Comparison of ENCODE assay signal across 36 mouse cellular contexts in the genomic region with DNA sequence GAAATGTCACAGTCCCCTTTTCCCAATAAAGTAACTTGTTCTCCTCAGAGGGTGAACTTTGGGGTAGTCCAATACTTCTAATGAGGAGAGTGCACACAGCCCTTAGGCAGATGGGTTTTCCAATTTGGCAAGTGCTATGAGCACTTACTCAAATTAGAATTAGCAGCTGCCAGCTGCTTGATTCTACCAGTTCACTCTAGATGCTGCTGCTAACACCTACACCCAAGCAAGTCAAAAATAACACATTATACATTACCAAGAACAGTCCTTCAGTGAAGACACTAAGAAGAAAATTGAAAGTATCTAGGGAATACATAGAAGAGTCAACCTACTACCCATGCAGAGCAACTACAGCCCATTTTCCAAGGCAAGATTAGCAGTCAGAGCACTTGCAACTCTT. TPM values are rescaled to one million over a fixed set of nuclear protein-coding genes. Genes with fewer than 3 reads are reported as not detected.
DNase-seq lines count a peak whose midpoint lies in the region; ATAC-seq lines count a peak whose summit lies in the region.
"Had no signal": no experiment of that assay in that cellular context is flagged by ENCODE, and none has a peak within 500 bp of the region (broad histone marks: within the 10 kb centered on the region; RNA-seq: fewer than 3 reads in every experiment).

No protein-coding gene starts in this region.

- H3K27me3 ChIP-seq in hindbrain, embryonic 12.5 days, result no peaks in the 10 kb centered on the region
- H3K27me3 ChIP-seq: embryonic facial prominence, embryonic 12.5 days; hindbrain, embryonic 13.5 days; liver, embryonic 15.5 days; megakaryocyte, embryonic 14.5 days; midbrain, embryonic 12.5 days; neural tube, embryonic 12.5 days had no signal

- no peak overlapping the region for H3K27ac ChIP-seq in hindbrain, embryonic 12.5 days
- H3K27ac ChIP-seq: embryonic facial prominence, embryonic 12.5 days; hindbrain, embryonic 13.5 days; kidney, postnatal 0 days; liver, embryonic 15.5 days; midbrain, embryonic 12.5 days; neural tube, embryonic 12.5 days; stomach, postnatal 0 days had no signal

- H3K4me3 ChIP-seq in hindbrain, embryonic 12.5 days, result no peak overlapping the region
- H3K4me3 ChIP-seq: embryonic facial prominence, embryonic 12.5 days; hindbrain, embryonic 13.5 days; liver, embryonic 15.5 days; megakaryocyte, embryonic 14.5 days; midbrain, embryonic 12.5 days; myocyte; neural tube, embryonic 12.5 days had no signal

- ATAC-seq in hindbrain, embryonic 12.5 days (ENCODE audit: low FRiP score), result no peak
- ATAC-seq: CD4-positive, CD25-positive, alpha-beta regulatory T cell, adult 4 months; forebrain, embryonic 14.5 days; intestine, embryonic 16.5 days had no signal

- peak; percentile 47 for DNase-seq in layer of hippocampus, adult 9-11 months
- DNase-seq in layer of hippocampus, postnatal 36 days, result no peak
- peak; percentile 26 to 47 for DNase-seq in right cerebral cortex, adult 2 months (ENCODE audit: low spot score in 2 of 2)
- DNase-seq in right cerebral cortex, postnatal 14 days, result no peak
- peak; percentile 14 for DNase-seq in right cerebral cortex, postnatal 25 days
- DNase-seq in thymus, postnatal 25 days, result no peak
- DNase-seq: adrenal gland, postnatal 14 days; cerebellum, adult 11-12 months; cerebellum, adult 9-11 months; embryo, embryonic 11 days; gastrocnemius, postnatal 25 days; heart, adult 11 months; heart, postnatal 36 days; kidney, adult 8-10 months; kidney, postnatal 4 days; liver; lung, embryonic 14.5 days; thymus, adult 2 months; thymus, postnatal 4 days had no signal

- no peak overlapping the region for H3K9ac ChIP-seq in hindbrain, embryonic 12.5 days
- H3K9ac ChIP-seq: embryonic facial prominence, embryonic 12.5 days; hindbrain, embryonic 13.5 days; liver, embryonic 15.5 days; lung, embryonic 14.5 days; midbrain, embryonic 12.5 days; neural tube, embryonic 12.5 days had no signal

- H3K4me1 ChIP-seq in hindbrain, embryonic 12.5 days, result no peaks in the 10 kb centered on the region
- H3K4me1 ChIP-seq: embryonic facial prominence, embryonic 12.5 days; hindbrain, embryonic 13.5 days; liver, embryonic 15.5 days; megakaryocyte, embryonic 14.5 days; midbrain, embryonic 12.5 days; neural tube, embryonic 12.5 days had no signal

- H3K9me3 ChIP-seq in hindbrain, embryonic 12.5 days (replicated peaks), result no peaks in the 10 kb centered on the region
- H3K9me3 ChIP-seq: embryonic facial prominence, embryonic 12.5 days; hindbrain, embryonic 13.5 days; liver, embryonic 15.5 days; megakaryocyte, embryonic 14.5 days; midbrain, embryonic 12.5 days; neural tube, embryonic 12.5 days had no signal

- no peaks in the 10 kb centered on the region for H3K36me3 ChIP-seq in hindbrain, embryonic 12.5 days
- H3K36me3 ChIP-seq: embryonic facial prominence, embryonic 12.5 days; hindbrain, embryonic 13.5 days; liver, embryonic 15.5 days; midbrain, embryonic 12.5 days; neural tube, embryonic 12.5 days had no signal

- no peak overlapping the region for H3K4me2 ChIP-seq in hindbrain, embryonic 12.5 days (replicated peaks)
- H3K4me2 ChIP-seq: embryonic facial prominence, embryonic 12.5 days; heart, embryonic 11.5 days; hindbrain, embryonic 13.5 days; liver, embryonic 15.5 days; lung, embryonic 14.5 days; midbrain, embryonic 12.5 days; neural tube, embryonic 12.5 days had no signal

RNA-seq across cellular contexts. Expression of a gene that starts 30.2 kb away (rescaled TPM):
- under 1 TPM in 1 of 2 experiments, not detected in 1; 0.67 TPM for total RNA-seq in layer of hippocampus, postnatal 36 days (2021)
- polyA plus RNA-seq in hindbrain, embryonic 12.5 days (2016; fragmentation: Nextera tagmentation; extraction: Ambion mirVana), result not detected in 2 replicates
- total RNA-seq: adrenal gland, postnatal 14 days; gastrocnemius, postnatal 25 days; heart, postnatal 36 days; midbrain, postnatal 0 days had no signal
- polyA plus RNA-seq: CD4-positive, CD25-positive, alpha-beta regulatory T cell, adult 4 months; embryonic facial prominence, embryonic 12.5 days; forebrain, embryonic 14.5 days; heart, embryonic 11.5 days; hindbrain, embryonic 13.5 days; kidney, postnatal 0 days; limb, embryonic 11.5 days; liver, embryonic 15.5 days; lung, embryonic 14.5 days; midbrain, embryonic 12.5 days; myocyte; neural tube, embryonic 12.5 days; stomach, postnatal 0 days had no signal

RNA-seq across cellular contexts. Expression of a gene that starts 38.4 kb away (rescaled TPM):
- total RNA-seq in layer of hippocampus, postnatal 36 days (2021), result not detected
- not detected in 2 replicates for polyA plus RNA-seq in hindbrain, embryonic 12.5 days (2016; fragmentation: Nextera tagmentation; extraction: Ambion mirVana)
- total RNA-seq: adrenal gland, postnatal 14 days; gastrocnemius, postnatal 25 days; heart, postnatal 36 days; midbrain, postnatal 0 days had no signal
- polyA plus RNA-seq: CD4-positive, CD25-positive, alpha-beta regulatory T cell, adult 4 months; embryonic facial prominence, embryonic 12.5 days; forebrain, embryonic 14.5 days; heart, embryonic 11.5 days; heart, embryonic 16.5 days; hindbrain, embryonic 13.5 days; kidney, postnatal 0 days; limb, embryonic 11.5 days; liver, embryonic 15.5 days; lung, embryonic 14.5 days; midbrain, embryonic 12.5 days; midbrain, postnatal 0 days; myocyte; neural tube, embryonic 12.5 days; stomach, postnatal 0 days; thymus, adult 2 months had no signal

RNA-seq across cellular contexts. Expression of a gene that starts 40.2 kb away (rescaled TPM):
- total RNA-seq in layer of hippocampus, postnatal 36 days (2021), result not detected
- not detected in 2 replicates for polyA plus RNA-seq in hindbrain, embryonic 12.5 days (2016; fragmentation: Nextera tagmentation; extraction: Ambion mirVana)
- total RNA-seq: adrenal gland, postnatal 14 days; gastrocnemius, postnatal 25 days; heart, postnatal 36 days; midbrain, postnatal 0 days had no signal
- polyA plus RNA-seq: CD4-positive, CD25-positive, alpha-beta regulatory T cell, adult 4 months; embryonic facial prominence, embryonic 12.5 days; forebrain, embryonic 14.5 days; heart, embryonic 11.5 days; heart, embryonic 16.5 days; hindbrain, embryonic 13.5 days; kidney, postnatal 0 days; limb, embryonic 11.5 days; liver, embryonic 15.5 days; lung, embryonic 14.5 days; midbrain, embryonic 12.5 days; midbrain, postnatal 0 days; myocyte; neural tube, embryonic 12.5 days; stomach, postnatal 0 days had no signal

RNA-seq across cellular contexts. Expression of a gene that starts 55.1 kb away (rescaled TPM):
- total RNA-seq in layer of hippocampus, postnatal 36 days (2021), result not detected
- polyA plus RNA-seq in hindbrain, embryonic 12.5 days (2016; fragmentation: Nextera tagmentation; extraction: Ambion mirVana), result not detected in 2 replicates
- total RNA-seq: adrenal gland, postnatal 14 days; gastrocnemius, postnatal 25 days; heart, postnatal 36 days; midbrain, postnatal 0 days had no signal
- polyA plus RNA-seq: CD4-positive, CD25-positive, alpha-beta regulatory T cell, adult 4 months; embryonic facial prominence, embryonic 12.5 days; forebrain, embryonic 14.5 days; heart, embryonic 11.5 days; heart, embryonic 16.5 days; hindbrain, embryonic 13.5 days; intestine, embryonic 16.5 days; kidney, postnatal 0 days; limb, embryonic 11.5 days; liver, embryonic 15.5 days; lung, embryonic 14.5 days; midbrain, embryonic 12.5 days; midbrain, postnatal 0 days; myocyte; neural tube, embryonic 12.5 days; stomach, postnatal 0 days had no signal

Comparison
In these comparisons a context has a peak if more than half of its experiments do, and no peak if none do; other contexts are left out.
1. DNase-seq: peak in layer of hippocampus, adult 9-11 months (single experiment), right cerebral cortex, adult 2 months (2 of 2) and right cerebral cortex, postnatal 25 days (single experiment); none in layer of hippocampus, postnatal 36 days (0 of 2), right cerebral cortex, postnatal 14 days (single experiment) and thymus, postnatal 25 days (single experiment).